Mouse (Mus musculus) midbrain, embryonic 13.5 days (tissue): Measurements from ENCODE around the gene Dixdc1. TPM values are rescaled to one million over a fixed set of nuclear protein-coding genes. Genes with fewer than 3 reads are reported as not detected.

ENCODE experiments used
- ATAC-seq: fragments of 200-750 bp; cut with Nextera tagmentation; 2 replicates; pipeline ENCODE4 v1.8.0; 2017; ENCODE audit warnings: mild to moderate bottlenecking, moderate TSS enrichment, moderate library complexity
- H3K27ac ChIP-seq: fragments of 300-500 bp; sonication (generic); 2 replicates; pipeline ENCODE4 v1.5.1; 2015; ENCODE audit warnings: inconsistent platforms, mild to moderate bottlenecking, moderate library complexity
- H3K27me3 ChIP-seq: fragments of 300-500 bp; sonication (generic); 2 replicates; pipeline ENCODE4 v1.6.1; 2015; ENCODE audit warnings: mild to moderate bottlenecking, inconsistent platforms
- H3K36me3 ChIP-seq: fragments of 300-500 bp; sonication (generic); 2 replicates; pipeline ENCODE4 v1.6.1; 2015; ENCODE audit warnings: mild to moderate bottlenecking, inconsistent platforms
- H3K4me1 ChIP-seq: fragments of 300-500 bp; sonication (generic); replicated peaks from 2 replicates; pipeline ENCODE4 v1.6.1; 2015; ENCODE audit warnings: inconsistent platforms
- H3K4me2 ChIP-seq: fragments of 300-500 bp; sonication (generic); replicated peaks from 2 replicates; pipeline ENCODE4 v1.6.1; 2015; ENCODE audit warnings: moderate library complexity, mild to moderate bottlenecking, inconsistent platforms
- H3K4me3 ChIP-seq: fragments of 300-500 bp; sonication (generic); replicated peaks from 2 replicates; pipeline ENCODE4 v1.5.1; 2015; ENCODE audit warnings: mild to moderate bottlenecking, inconsistent platforms
- H3K9ac ChIP-seq: fragments of 300-500 bp; sonication (generic); replicated peaks from 2 replicates; pipeline ENCODE4 v1.6.1; 2015; ENCODE audit warnings: mild to moderate bottlenecking, inconsistent platforms
- H3K9me3 ChIP-seq: fragments of 300-500 bp; sonication (generic); 2 replicates; pipeline ENCODE4 v1.6.1; 2016; ENCODE audit warnings: mild to moderate bottlenecking, inconsistent platforms
- WGBS: fragments of 180-500 bp; shearing (Covaris S2); methylation state at CpG from one replicate; pipeline ENCODE4 v1.1.7; 2015; 5-methylcytosine and 5-hydroxymethylcytosine counted together
- polyA plus RNA-seq: library from polyadenylated mRNA; unstranded; fragments of >200 nt; fragmentation: Nextera tagmentation; extraction: Ambion mirVana; gene quantifications from 2 replicates; pipeline ENCODE4 v1.2.1, GENCODE M21; 2015

Dixdc1 gene
- polyA plus RNA-seq, 1 experiment from 2014 or later, result 33.4 TPM

DNA sequence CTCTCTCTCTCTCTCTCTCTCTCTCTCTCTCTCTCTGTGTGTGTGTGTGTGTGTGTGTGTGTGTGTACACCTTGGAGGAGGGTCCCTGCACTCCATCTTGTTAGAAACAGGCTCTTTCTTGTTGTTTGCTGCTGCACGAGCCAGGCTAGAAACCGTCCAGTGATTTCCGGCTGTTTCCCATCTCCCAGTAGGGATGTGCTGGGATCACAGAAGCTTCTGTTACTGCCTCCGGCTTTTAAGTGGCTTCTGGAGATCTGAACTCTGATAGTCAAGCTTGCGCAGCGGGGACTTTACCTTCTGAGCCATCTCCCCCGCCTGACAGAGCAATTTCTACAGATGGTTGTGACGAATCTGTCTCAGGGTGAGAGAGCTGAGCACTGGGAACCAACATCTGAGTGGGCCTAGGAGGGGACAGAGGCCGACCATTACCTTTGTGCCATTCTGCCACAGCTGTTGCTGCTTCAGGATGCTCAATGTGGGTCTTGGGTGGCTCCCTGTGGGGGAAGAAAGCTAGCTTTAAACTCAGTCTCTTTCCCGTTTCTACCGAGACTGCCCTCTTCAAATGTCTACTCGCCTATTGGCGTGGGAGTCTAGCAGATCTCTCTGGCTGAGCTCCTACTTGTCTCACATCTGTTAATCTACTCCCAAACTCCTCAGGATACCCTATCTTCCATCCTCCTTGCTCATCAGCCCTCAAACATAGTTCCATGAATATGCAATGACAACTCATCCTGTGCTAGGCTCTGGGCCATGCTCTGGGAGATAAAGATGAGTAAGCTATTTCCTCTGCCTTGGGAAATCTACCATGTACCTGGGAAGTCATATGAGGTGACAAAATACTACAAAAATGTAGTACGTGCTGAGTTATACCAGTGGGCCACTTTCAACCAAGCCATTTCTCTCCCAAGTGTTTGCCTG, 1.8 kb upstream of the Dixdc1 start:
- Histone ChIP-seq H3K9me3 (no peaks in the 10 kb centered on the region), H3K4me2 (no peak overlapping the region), H3K9ac (no peak overlapping the region), H3K4me3 (no peak overlapping the region), H3K27ac (no peak overlapping the region), H3K4me1 (peaks cover 13% of the 10 kb centered on the region), H3K27me3 (peaks cover 3% of the 10 kb centered on the region; the same call in 1 of the 2 replicates), H3K36me3 (no peaks in the 10 kb centered on the region)
- ATAC-seq, result no peak
- 90% methylated on average over 14 of the region's 14 CpGs for WGBS

- 4% methylated on average over 9 of the region's 9 CpGs for WGBS
- no peak for ATAC-seq
- H3K27ac ChIP-seq, result no peak overlapping the region
- H3K36me3 ChIP-seq, result no peaks in the 10 kb centered on the region
- H3K9ac ChIP-seq, result no peak overlapping the region
- H3K27me3 ChIP-seq, result no peaks in the 10 kb centered on the region
- H3K4me3 ChIP-seq, result 0 out of 2 replicates have a peak overlapping the region, but pooled peaks have one; percentile 4
- no peaks in the 10 kb centered on the region for H3K9me3 ChIP-seq
- H3K4me2 ChIP-seq, result peak overlapping the region; percentile 38
- H3K4me1 ChIP-seq, result peaks cover 27% of the 10 kb centered on the region
These were observed 4.3 kb downstream of the Dixdc1 start for GRCm38 (mm10) chr9:50734989-50735388.

GRCm38 (mm10) chr9:50732560-50732959, 6.8 kb downstream of the Dixdc1 start:
- no peak for ATAC-seq
- no peaks in the 10 kb centered on the region for H3K36me3 ChIP-seq
- WGBS, result 5% methylated on average over 4 of the region's 4 CpGs

GRCm38 (mm10) chr9:50729600-50729999, 9.7 kb downstream of the Dixdc1 start:
- no peaks in the 10 kb centered on the region for H3K27me3 ChIP-seq
- H3K9ac ChIP-seq, result no peak overlapping the region
- ATAC-seq, result no peak
- H3K9me3 ChIP-seq, result no peaks in the 10 kb centered on the region
- 67% methylated on average over 4 of the region's 4 CpGs for WGBS
- H3K27ac ChIP-seq, result no peak overlapping the region
- no peak overlapping the region for H3K4me2 ChIP-seq
- H3K36me3 ChIP-seq, result no peaks in the 10 kb centered on the region
- no peak overlapping the region for H3K4me3 ChIP-seq
- H3K4me1 ChIP-seq, result peaks cover 47% of the 10 kb centered on the region

More at GRCm38 (mm10) chr9:50732560-50732959, 6.8 kb downstream of the Dixdc1 start:
- Histone ChIP-seq H3K27ac (peak overlapping the region; percentile 22), H3K9me3 (no peaks in the 10 kb centered on the region), H3K9ac (no peak overlapping the region), H3K4me1 (peaks cover 24% of the 10 kb centered on the region), H3K4me2 (no peak overlapping the region), H3K4me3 (no peak overlapping the region), H3K27me3 (no peaks in the 10 kb centered on the region)

GRCm38 (mm10) chr9:50727925-50728651, 11.2 kb downstream of the Dixdc1 start:
- H3K27ac ChIP-seq, result peak overlapping the region; percentile 83
- peak overlapping the region; percentile 76 for H3K9ac ChIP-seq
- peaks cover 58% of the 10 kb centered on the region for H3K4me1 ChIP-seq

GRCm38 (mm10) chr9:50727171-50727924, 12.0 kb downstream of the Dixdc1 start:
- peaks cover 56% of the 10 kb centered on the region for H3K4me1 ChIP-seq
- ATAC-seq, result peak; percentile 35

More at GRCm38 (mm10) chr9:50727925-50728651, 11.2 kb downstream of the Dixdc1 start:
- H3K9me3 ChIP-seq, result no peaks in the 10 kb centered on the region
- under 1% methylated on average over 45 of the region's 45 CpGs for WGBS
- H3K27me3 ChIP-seq, result no peaks in the 10 kb centered on the region
- H3K4me3 ChIP-seq, result peak overlapping the region; percentile 57
- no peaks in the 10 kb centered on the region for H3K36me3 ChIP-seq
- ATAC-seq, result peak; percentile 98
- peak overlapping the region; percentile 67 for H3K4me2 ChIP-seq

GRCm38 (mm10) chr9:50725921-50726590, 13.3 kb downstream of the Dixdc1 start:
- peak overlapping the region; percentile 57 for H3K4me3 ChIP-seq
- H3K4me1 ChIP-seq, result peaks cover 61% of the 10 kb centered on the region
- no peaks in the 10 kb centered on the region for H3K27me3 ChIP-seq
- peak overlapping the region; percentile 67 for H3K4me2 ChIP-seq
- 30% methylated on average over 8 of the region's 8 CpGs for WGBS
- no peaks in the 10 kb centered on the region for H3K36me3 ChIP-seq
- ATAC-seq, result no peak
- H3K27ac ChIP-seq, result peak overlapping the region; percentile 83
- peak overlapping the region; percentile 76 for H3K9ac ChIP-seq
- no peaks in the 10 kb centered on the region for H3K9me3 ChIP-seq

More at GRCm38 (mm10) chr9:50727171-50727924, 12.0 kb downstream of the Dixdc1 start:
- H3K9ac ChIP-seq, result peak overlapping the region; percentile 76
- peak overlapping the region; percentile 67 for H3K4me2 ChIP-seq
- peak overlapping the region; percentile 57 for H3K4me3 ChIP-seq
- H3K27me3 ChIP-seq, result no peaks in the 10 kb centered on the region
- peak overlapping the region; percentile 83 for H3K27ac ChIP-seq
- under 1% methylated on average over 30 of the region's 30 CpGs for WGBS
- no peaks in the 10 kb centered on the region for H3K36me3 ChIP-seq
- H3K9me3 ChIP-seq, result no peaks in the 10 kb centered on the region

DNA sequence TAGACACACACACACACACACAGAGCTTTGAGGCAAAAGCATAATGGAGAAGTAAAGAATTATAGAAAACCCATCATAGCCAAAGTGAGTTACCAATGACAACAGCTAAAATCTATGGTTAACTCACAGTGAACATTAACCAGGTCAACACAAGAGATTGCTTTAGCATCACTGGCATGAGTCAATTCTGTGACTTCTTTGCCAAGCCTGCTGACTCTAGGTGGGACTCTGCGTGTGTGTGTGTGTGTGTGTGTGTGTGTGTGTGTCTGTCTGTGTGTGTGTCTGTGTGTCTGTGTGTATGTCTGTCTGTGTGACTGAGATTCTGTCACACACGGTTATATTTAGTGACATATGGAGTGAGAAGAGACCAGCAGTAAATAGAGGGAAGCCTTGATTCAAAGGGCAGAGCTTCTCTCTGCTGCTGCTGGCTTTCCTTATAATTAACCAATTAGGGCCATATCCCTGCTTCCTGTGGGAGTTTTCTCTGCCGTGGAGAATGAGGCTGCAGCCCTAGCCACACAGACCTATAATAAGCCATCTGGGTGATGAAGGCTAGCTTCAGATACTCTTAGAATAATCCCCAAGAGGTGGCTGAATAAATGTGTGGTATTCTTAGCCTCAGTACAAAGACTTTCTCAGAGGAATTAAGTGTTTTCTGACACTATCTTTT, 14.5 kb downstream of the Dixdc1 start:
- 45% methylated on average over 3 of the region's 3 CpGs for WGBS
- H3K4me2 ChIP-seq, result peak overlapping the region; percentile 67
- no peaks in the 10 kb centered on the region for H3K36me3 ChIP-seq
- no peak for ATAC-seq
- H3K27ac ChIP-seq, result peak overlapping the region; percentile 83
- no peaks in the 10 kb centered on the region for H3K9me3 ChIP-seq
- peak overlapping the region; percentile 20; the same call in 1 of the 2 replicates for H3K4me3 ChIP-seq
- H3K27me3 ChIP-seq, result no peaks in the 10 kb centered on the region
- H3K9ac ChIP-seq, result peak overlapping the region; percentile 43
- peaks cover 64% of the 10 kb centered on the region for H3K4me1 ChIP-seq

GRCm38 (mm10) chr9:50724147-50724546, 15.2 kb downstream of the Dixdc1 start:
- H3K4me3 ChIP-seq, result peak overlapping the region; percentile 20; the same call in 1 of the 2 replicates
- no peak for ATAC-seq
- WGBS, result 91% methylated on average over 2 of the region's 2 CpGs
- H3K9me3 ChIP-seq, result no peaks in the 10 kb centered on the region
- peak overlapping the region; percentile 83 for H3K27ac ChIP-seq
- peak overlapping the region; percentile 67 for H3K4me2 ChIP-seq
- H3K36me3 ChIP-seq, result 0 out of 2 replicates have a peak, but pooled peaks cover 4% of the 10 kb centered on the region
- no peaks in the 10 kb centered on the region for H3K27me3 ChIP-seq
- H3K4me1 ChIP-seq, result peaks cover 64% of the 10 kb centered on the region
- peak overlapping the region; percentile 43; the same call in 1 of the 2 replicates for H3K9ac ChIP-seq

GRCm38 (mm10) chr9:50723406-50723805, 15.9 kb downstream of the Dixdc1 start:
- no peaks in the 10 kb centered on the region for H3K9me3 ChIP-seq
- H3K4me1 ChIP-seq, result peaks cover 61% of the 10 kb centered on the region
- no peak overlapping the region for H3K9ac ChIP-seq
- no peak for ATAC-seq
- peak overlapping the region; percentile 1 for H3K4me2 ChIP-seq
- 0 out of 2 replicates have a peak, but pooled peaks cover 4% of the 10 kb centered on the region for H3K36me3 ChIP-seq
- no peak overlapping the region for H3K4me3 ChIP-seq
- WGBS, result 69% methylated on average over 7 of the region's 7 CpGs
- H3K27ac ChIP-seq, result peak overlapping the region; percentile 65
- H3K27me3 ChIP-seq, result no peaks in the 10 kb centered on the region
